Mouse (Mus musculus): ENCODE results near the gene Tnik.

Gene Tnik

GRCm38 (mm10) chr3:28346476-28346875, 83.5 kb downstream of the Tnik start:
- CTCF ChIA-PET = no interaction called here

- CTCF ChIA-PET = interaction anchor here (0.6 kb wide), 1 partner anchor 25 kb away, joined by 4 read pairs; no protein-coding TSS in a partner anchor
Measured at GRCm38 (mm10) chr3:28348746-28349145, 85.7 kb downstream of the Tnik start.

GRCm38 (mm10) chr3:28350147-28350801, 87.3 kb downstream of the Tnik start:
- CTCF ChIA-PET = no interaction called here

GRCm38 (mm10) chr3:28358391-28358790, 95.4 kb downstream of the Tnik start:
- CTCF ChIA-PET = no interaction called here

- CTCF ChIA-PET = no interaction called here
Measured at GRCm38 (mm10) chr3:28359138-28359537, 96.1 kb downstream of the Tnik start.

- CTCF ChIA-PET = no interaction called here
Measured at GRCm38 (mm10) chr3:28361056-28361455, 98.0 kb downstream of the Tnik start.

GRCm38 (mm10) chr3:28363441-28364125, 100.6 kb downstream of the Tnik start:
- CTCF ChIA-PET = no interaction called here

GRCm38 (mm10) chr3:28368746-28369145, 105.7 kb downstream of the Tnik start:
- CTCF ChIA-PET = no interaction called here

- CTCF ChIA-PET = no interaction called here
Measured at GRCm38 (mm10) chr3:28369266-28369665, 106.3 kb downstream of the Tnik start.

- CTCF ChIA-PET = no interaction called here
Measured at GRCm38 (mm10) chr3:28369698-28370097, 106.7 kb downstream of the Tnik start.

GRCm38 (mm10) chr3:28371583-28371982, 108.6 kb downstream of the Tnik start:
- CTCF ChIA-PET = no interaction called here

- CTCF ChIA-PET = no interaction called here
Measured at GRCm38 (mm10) chr3:28372459-28372858, 109.4 kb downstream of the Tnik start.

- CTCF ChIA-PET = no interaction called here
Measured at GRCm38 (mm10) chr3:28374738-28375510, 111.9 kb downstream of the Tnik start.

- CTCF ChIA-PET = interaction anchor here (0.6 kb wide), 1 partner anchor 147 kb away, joined by 3 read pairs; no protein-coding TSS in a partner anchor
Measured at GRCm38 (mm10) chr3:28380224-28380623, 117.2 kb downstream of the Tnik start.

- CTCF ChIA-PET = no interaction called here
Measured at GRCm38 (mm10) chr3:28383526-28384126, 120.6 kb downstream of the Tnik start.

GRCm38 (mm10) chr3:28385199-28385975, 122.4 kb downstream of the Tnik start:
- CTCF ChIA-PET = no interaction called here

- CTCF ChIA-PET = no interaction called here
Measured at GRCm38 (mm10) chr3:28388540-28388939, 125.5 kb downstream of the Tnik start.

- CTCF ChIA-PET = no interaction called here
Measured at GRCm38 (mm10) chr3:28390183-28390582, 127.2 kb downstream of the Tnik start.

- CTCF ChIA-PET = no interaction called here
Measured at GRCm38 (mm10) chr3:28392542-28392941, 129.5 kb downstream of the Tnik start.

- CTCF ChIA-PET = no interaction called here
Measured at GRCm38 (mm10) chr3:28398781-28399180, 135.8 kb downstream of the Tnik start.

GRCm38 (mm10) chr3:28399593-28400216, 136.7 kb downstream of the Tnik start:
- CTCF ChIA-PET = no interaction called here
